Mouse (Mus musculus): Measurements from ENCODE around the gene Usp25.

Gene Usp25

DNA sequence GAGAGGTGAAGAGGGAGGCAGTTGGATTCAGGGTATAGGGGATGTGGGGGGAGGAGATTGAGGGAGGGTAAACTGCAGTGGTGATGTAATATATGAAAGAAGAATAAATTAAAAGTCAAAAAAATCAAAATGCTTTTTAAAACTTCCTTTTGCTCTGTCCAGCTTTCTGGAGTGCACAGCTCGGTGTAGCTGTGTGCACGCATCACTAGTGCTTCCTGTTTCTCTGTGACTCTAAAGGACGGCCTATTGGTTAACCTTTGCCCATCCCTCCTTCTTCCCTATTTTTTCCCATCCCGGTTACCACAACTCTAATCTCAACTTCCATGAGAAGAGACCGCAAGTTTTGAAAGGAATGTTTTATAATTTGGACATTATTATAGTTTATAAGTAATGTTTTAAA lies 119.5 kb downstream of the Usp25 start:
- in situ Hi-C loops (cut with MboI; ENCODE audit: low sequenced_read_pairs): no loop called here

DNA sequence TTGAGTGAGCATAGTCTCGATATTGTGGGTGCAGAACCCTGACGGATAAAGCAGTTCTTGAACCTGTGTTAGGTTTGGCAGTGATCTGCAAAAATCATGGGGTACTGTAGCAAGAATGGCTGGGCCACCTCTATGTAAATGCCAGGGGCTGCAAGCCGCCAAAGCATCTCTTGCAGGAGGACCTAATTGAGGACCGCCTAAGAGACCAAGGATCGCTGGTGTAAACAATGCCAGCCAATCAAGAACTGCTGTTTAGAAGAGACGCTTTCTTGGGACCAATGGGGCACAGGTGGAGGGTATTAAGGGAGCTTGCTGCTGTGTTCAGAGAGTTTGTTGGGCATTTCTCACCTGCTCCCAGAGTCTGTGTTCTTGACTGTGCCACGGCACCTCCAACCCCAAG lies 127.1 kb downstream of the Usp25 start:
- in situ Hi-C loops (cut with MboI; ENCODE audit: low sequenced_read_pairs): no loop called here

DNA sequence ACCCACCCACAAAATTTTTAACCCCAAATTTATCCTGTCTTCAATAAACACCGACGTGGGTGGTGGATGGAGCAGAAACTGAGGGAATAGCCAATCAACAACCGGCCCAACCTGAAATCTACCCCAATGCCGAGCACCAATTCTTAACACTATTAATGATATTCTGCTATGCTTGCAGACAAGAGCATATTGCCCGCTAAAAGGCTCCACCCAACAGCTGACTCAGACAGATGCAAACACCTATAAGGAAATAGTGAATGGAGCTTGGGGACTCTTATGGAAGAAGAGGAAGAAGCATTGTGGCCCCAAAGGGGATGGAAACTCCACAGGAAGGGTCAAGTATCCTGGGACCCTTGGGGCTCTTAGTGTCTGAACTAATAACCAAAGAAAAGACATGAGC lies 133.3 kb downstream of the Usp25 start:
- in situ Hi-C loops (cut with MboI; ENCODE audit: low sequenced_read_pairs): no loop called here

DNA sequence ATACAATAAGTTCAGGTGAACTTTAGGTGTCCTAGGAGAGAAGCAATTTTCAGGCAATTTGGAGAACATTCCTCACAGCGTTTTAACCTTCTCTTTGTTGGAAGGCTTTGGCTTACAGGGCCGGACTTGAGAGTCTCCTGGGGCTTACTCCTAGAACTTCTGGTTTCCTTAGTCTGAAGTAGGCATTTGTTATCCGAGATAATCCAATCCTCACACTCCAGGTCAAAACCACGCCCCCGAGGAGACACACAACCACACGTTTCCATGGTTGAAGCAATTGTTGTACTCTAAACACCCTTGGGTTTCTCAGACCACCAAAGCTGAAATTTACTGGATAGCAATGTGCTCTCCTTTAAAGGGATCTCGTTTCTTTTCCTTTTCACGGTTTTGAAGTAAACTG lies 136.8 kb downstream of the Usp25 start:
- in situ Hi-C loops (cut with MboI; ENCODE audit: low sequenced_read_pairs): no loop called here

DNA sequence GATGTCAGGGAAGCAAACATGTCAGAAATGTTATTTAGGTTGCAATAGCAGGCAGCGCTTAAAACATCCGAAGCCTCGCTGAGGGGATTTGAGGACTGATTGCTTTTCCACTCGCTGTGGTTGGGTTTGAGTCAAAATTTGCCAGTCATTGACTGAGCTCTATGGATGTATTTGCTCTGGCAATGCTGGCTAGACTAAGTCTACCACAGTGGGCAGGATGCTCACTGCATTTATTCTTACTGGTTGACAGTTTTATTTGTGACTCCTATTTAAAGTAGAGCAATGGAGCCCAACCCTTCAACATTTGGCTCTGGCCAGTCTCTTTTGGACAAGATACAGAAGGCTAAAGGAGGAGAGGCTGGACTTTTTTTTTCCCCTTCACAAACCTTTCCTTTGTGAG lies 137.4 kb downstream of the Usp25 start:
- in situ Hi-C loops (cut with MboI; ENCODE audit: low sequenced_read_pairs): no loop called here

DNA sequence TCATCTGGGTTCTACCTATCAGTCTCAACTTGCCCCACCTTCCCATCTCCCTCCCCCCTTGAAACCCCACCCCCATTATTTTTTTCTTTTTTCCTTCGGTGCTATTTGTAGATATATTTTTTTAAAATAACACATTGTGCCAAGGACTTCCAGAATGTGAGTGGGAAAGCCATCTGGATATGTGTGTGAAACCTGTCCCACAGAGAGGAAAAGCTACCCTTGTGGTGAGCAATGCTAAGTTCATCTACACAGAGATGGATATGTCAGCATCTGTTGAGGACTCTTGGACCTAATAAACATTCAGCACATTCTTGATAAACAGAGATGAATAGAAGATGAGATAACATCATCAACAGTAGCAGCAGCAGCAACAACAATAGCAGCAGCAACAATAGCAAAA lies 138.8 kb downstream of the Usp25 start:
- in situ Hi-C loops (cut with MboI; ENCODE audit: low sequenced_read_pairs): no loop called here

DNA sequence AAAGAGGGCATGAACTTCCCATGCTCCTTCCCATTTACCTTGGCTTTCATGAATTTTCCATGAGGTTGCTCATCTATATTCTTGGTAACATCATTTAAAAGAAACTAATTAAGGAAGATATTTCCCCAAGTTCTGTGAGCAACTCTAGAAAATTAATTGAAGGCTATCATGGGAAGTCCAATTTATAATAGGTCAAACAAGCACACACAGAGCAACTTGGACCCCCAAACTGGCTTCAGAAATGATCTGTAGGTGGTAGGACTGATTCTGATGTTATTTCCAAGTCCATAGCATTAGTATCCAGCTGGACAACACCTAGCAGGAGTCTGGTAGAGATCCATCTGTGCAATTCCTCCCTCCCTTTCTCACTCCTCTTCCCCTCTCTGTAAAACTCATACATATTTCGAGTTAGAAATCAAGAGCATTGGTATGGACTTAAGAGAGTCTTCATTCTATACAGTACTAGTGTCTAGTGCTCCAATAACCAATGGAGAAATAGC lies 139.8 kb downstream of the Usp25 start:
- in situ Hi-C loops (cut with MboI; ENCODE audit: low sequenced_read_pairs): no loop called here

DNA sequence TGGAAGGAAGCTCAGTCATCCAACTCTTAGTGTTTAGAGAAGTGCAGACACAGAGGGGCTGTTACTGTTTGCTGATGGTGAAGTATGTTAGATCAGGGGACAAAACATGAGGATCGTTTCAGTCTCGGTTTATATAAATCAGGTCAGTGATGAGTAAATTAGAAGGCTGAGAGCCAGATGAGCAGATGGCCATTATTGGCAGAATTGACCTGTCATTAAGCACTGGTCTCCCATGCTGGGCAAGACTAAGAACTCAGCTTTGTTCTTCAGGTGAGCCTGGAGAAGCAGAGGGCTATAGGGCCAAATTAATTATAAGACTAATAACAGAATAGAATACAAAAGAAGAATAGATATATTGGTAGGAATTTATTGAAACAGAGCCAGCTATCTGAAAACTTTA lies 140.3 kb downstream of the Usp25 start:
- in situ Hi-C loops (cut with MboI; ENCODE audit: low sequenced_read_pairs): no loop called here

DNA sequence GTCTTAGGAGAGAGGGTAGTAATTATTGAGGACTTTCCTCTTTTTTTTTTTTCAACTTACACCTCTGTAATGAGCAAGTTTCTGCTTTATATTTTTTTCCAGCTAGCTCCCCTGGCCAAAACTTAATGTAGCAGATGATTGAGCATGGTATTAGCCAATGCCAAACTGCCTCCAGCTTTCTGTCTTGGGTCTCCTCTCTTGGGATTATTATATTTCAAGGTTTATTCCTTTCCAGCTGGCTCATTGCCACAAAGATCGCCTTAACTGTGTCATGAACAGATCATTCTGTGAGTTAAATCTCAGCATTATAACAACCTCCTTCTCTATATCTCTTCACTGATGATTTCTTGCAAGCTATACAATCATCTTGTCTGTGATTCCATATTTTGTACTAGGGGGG lies 141.3 kb downstream of the Usp25 start:
- in situ Hi-C loops (cut with MboI; ENCODE audit: low sequenced_read_pairs): no loop called here
